Mouse (Mus musculus) left cerebral cortex, postnatal 4 days (tissue): Measurements from ENCODE around the gene Elp4. TPM values are rescaled to one million over a fixed set of nuclear protein-coding genes. Genes with fewer than 3 reads are reported as not detected.

ENCODE experiments used
- DNase-seq: peaks from one replicate; pipeline ENCODE4 v3.0.0-alpha.2; 2022
- intact Hi-C: fragments of 180-260 bp; cut with DNase I; formaldehyde crosslinking; loops from one replicate; pipeline ENCODE4 v1.15.1; 2025
- total RNA-seq, 2 experiments: library from RNA; stranded (reverse); gene quantifications; 2 replicates each; pipeline ENCODE4 v1.2.3; 2021

The Elp4 gene
- 10 to 100 TPM; 24.0 to 30.5 TPM for total RNA-seq

DNA sequence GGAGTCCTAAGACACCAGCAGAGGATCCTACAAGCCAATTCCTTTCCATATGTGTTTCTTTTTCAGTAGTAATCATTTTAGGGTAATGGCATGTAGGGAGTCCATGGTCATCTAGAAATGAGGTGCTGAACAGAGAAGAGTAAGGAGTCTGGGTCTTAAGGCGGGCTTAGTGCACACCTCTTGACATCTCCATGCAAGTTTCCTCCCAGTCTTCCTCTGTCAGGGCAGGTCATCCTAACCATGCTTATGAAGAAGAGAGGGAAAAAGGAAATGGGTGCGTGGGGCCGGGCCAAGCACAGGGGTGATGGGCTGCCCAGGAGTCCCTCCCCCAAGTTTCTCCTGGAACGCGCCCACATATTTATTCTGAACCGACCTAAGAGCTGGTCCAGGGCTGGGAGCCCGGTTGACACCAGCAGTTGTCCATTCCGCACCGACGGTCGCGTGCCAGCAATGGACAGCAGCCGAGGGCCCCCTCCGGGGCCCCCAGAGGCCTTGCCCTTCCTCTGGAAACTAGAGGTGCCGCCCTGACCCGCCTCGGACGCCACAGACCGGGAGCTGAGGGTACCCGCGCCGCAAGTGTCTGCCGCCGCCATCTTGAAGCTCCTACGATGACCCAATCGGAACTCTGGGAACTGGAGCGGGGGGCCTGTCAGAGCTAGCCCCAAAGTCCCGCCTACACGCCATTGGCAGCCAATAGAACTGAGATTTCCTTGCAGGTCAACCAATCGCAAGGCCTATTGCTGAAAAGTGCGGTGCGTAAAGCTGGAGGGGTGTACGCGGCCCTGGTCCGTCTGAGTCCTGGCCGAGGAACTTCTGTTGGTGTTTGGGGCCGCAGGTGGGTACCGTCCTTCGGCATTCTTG, at the start of gene Elp4, which contains the start of gene Immp1l:
Gene Elp4, minus strand, starts transcription at position 669 of the 861 bp plus-strand sequence.
Gene Immp1l, plus strand, starts transcription at position 743 of the 861 bp plus-strand sequence.
- intact Hi-C loops: loop anchor here (10.0 kb wide), 1 partner anchor 229 kb away; no protein-coding TSS in a partner anchor

DNA sequence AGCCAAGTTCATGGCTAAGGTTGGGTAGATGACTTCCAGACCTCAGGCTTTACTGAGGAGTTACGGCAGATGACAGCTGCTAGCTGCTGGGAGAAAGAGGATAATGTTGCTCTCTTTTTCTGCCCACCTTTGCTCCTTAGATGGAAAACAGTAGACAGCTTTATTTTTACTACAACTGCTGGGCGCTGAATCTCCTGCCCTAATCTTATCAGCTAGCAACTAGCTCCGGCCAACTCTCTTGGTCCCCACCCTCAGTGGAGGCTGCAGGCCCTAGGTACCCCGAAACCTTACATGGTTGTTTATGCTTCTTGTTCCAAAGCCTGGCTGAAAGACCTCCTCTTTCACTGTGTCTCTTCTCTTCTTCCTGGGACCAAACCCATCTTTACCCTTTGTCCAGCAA, 49.5 kb upstream of the Elp4 start:
- intact Hi-C loops: no loop called here
- no peak for DNase-seq

More for the DNA sequence above, at the start of gene Elp4, which contains the start of gene Immp1l:
- peak; percentile 98 for DNase-seq

DNA sequence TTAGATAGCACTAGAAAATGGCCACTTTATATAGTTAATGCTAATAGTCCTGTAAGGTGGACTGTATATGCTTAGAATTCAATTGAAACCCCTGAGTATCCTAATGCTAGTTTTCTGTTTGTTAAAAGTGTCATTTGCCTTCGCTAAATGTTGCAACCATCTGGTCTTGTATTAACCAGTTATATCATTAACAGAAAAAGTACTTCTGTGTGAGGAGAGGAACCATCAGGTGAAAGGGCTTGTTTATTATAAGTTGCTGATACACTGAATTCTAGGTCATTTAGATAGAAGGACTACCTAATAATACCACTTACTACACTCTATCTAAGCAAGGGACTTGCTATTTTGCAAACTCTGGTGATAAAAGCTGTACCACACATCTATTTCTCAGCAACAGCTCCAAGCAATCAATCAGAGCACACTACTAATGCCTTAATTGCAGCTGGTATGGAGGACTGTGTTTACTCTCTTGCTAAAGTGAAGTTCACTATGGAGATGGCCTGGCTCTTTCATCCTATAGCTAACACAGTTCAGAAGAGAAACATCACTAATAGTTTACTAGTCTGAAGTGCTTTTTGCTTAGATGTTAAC, 47.1 kb upstream of the Elp4 start:
- intact Hi-C loops: no loop called here
- DNase-seq: no peak

DNA sequence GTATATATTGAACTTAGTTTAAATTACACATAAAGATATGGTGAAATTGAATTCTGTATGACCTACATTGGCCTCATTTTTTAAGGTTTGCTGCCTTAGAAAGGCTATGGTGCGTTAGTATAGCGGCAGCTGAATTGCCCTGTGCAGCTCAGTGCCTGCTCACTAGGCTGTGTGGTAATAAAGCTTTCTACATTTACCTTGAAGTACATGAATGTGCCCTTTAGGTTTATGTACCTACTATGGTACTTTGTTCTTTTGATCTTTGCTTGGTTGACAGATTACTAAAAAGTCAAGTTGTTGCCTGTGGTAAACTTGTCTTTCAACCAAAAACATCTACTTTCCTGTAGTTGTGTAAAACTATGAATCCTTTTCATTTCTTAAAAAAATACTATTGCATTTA, 45.8 kb upstream of the Elp4 start:
- no peak for DNase-seq
- intact Hi-C loops: no loop called here

DNA sequence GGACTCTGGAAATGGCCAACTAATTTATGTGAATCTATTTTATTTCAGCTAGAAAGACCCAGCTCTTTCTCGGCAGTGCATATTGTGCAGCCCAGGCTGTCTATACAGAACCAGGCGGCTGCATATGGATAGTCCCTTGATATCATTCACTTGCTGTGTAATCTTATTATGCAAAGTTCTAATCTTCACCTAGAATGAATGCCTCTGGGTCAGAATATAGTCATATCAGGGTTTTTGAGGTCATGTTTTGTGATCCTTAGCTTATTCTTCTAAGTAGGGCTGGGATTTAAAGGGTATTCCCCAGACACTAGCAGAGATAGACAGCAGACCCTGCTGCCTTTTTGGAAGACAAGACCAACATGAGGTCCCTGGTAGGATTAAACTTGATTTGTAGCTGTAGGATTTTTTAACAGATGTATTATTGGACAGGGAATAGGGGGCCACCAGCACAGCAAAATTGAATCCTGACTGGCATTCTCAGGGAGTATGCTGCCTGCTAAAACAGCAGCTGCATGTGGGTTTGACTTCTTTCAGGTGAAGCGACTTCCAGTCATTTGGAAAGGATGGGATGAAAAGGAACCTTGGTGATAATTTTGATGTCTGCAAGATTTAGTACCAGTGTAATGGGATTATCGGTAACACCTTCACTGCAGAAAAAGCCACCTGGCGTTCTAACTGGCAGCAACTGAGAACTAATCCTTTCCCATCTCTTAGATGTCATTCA, 13.4 kb upstream of the Elp4 start:
- intact Hi-C loops: no loop called here
- no peak for DNase-seq

DNA sequence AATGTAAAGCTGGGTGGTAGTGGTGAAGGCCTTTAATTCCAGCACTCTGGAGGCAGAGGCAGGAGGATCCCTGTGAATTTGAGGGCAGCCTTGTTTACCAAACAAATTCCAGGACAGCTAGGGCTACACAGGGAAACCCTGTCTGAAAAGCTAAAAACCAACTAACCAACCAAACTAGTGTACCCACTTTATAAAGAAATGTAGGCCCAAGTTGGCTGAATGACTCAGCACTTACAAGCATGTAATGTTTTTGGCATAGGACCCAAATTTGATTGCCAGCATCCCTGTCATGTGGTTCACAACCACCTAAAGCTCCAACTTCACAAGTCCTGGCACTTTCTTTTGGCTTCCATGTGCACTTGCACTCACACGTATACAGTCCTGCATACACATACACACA, 12.3 kb upstream of the Elp4 start:
- intact Hi-C loops: no loop called here
- DNase-seq: no peak

DNA sequence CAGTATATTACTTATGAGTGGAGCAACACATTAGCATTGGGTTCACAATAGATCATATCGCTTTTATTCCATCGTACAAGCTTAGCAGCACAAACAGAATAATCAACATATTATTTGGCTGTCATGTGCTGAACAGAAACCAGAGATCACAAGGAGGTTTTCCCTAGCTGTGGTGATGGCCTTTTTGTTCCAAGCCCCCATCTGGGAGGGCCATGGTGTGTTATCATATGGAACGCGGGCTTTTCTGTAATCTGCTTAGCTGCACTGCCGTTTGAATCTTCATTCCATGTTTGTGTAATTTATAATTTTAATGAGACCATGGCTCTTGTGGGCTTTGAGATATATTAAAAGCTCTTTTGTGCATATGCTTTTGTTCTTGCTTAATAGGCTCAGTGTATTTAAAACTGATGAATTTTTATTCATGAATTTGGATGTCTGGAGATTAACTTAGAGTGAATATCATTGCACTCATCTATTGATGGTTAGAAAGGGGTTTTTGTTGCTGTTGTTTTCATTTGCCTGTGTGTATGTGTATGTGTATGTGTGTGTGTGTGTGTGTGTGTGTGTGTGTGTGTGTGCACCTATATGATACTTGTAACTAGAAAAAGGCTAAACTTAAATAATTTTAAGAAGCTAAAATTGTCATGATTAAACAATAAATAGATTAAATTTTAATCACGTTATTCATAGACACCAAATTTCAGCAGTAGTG, 9.4 kb upstream of the Elp4 start:
- intact Hi-C loops: no loop called here
- DNase-seq: peak; percentile 49

DNA sequence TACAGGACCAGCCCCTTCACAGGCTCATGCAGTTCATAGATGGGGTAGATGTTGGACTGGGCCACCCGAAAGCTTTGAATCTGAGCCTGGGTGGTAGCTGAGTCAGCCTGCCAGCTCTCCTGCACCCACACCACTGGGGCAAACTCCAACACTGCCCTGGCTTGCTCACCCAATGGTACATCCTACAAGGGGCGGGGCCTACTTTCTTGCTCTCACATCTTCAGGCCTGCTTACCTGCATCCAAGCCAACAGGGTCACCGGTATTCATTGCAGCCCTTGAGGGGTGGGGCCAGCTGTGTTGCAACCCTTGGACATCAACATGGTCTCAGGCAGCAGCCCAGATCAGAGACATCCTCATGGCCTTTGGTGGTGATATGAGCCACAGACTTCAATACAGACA, 6.2 kb upstream of the Elp4 start:
- no peak for DNase-seq
- intact Hi-C loops: no loop called here

DNA sequence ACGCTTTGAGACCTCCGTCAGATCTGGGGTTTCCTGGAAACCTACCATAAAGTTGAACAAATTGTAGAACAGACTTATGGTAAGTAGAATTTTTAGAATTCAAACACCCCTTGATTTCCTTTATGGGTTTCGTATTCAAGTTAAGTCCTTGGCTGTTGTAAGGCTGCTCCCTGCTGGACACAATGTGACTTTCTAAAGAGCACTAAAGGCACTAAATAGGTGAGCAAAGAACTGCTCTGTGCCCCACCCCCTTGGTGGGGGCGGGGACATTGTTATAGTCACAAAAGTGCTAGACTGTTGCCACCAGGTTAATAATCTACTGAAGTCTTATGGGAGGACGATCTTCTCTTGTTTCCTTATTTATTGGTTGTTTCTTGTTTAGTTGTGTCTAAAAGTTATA, 4.0 kb upstream of the Elp4 start:
- no peak for DNase-seq
- intact Hi-C loops: loop anchor here (10.0 kb wide), 1 partner anchor 234 kb away; no protein-coding TSS in a partner anchor

DNA sequence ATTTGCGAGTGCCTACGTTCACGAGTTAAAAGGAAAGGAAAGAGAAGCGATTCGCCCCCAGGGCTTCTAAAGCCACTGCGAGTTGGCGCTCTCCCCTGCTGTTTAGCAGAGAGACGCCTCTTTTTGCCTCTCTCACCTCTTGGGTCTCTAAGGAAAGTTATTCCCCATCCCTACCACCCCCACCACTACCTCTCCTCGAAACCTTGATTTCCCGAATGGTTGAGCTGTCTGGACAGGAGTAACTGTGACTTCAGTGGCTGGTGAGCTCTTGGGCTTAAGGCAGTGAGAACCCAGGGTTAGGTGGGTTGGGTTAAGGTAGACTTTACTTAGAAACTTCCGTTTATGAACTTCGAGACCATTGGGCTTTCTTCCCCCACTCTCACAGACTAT, 388 bp upstream of the Elp4 start:
- intact Hi-C loops: loop anchor here (10.0 kb wide), 1 partner anchor 230 kb away; no protein-coding TSS in a partner anchor
- no peak for DNase-seq

DNA sequence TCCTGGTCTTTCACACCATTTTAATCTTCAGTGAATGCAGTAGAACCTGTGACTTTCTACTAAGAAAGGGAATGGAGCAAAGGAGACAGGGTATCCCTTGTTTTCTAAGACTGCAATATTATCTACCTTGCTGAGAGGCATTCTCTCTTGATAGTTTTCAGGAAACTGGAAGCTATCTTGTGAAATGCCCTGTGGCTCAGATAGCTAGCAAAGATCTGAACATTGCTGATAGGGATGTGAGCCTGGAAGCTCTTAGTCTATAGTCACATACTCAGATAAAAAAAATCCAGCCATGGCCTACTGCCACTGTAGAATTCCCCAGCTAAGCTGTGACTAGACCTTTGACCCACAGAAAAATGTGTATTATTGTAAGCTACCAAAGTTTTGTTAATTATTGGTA, 13.5 kb downstream of the Elp4 start:
- intact Hi-C loops: no loop called here
- DNase-seq: no peak

DNA sequence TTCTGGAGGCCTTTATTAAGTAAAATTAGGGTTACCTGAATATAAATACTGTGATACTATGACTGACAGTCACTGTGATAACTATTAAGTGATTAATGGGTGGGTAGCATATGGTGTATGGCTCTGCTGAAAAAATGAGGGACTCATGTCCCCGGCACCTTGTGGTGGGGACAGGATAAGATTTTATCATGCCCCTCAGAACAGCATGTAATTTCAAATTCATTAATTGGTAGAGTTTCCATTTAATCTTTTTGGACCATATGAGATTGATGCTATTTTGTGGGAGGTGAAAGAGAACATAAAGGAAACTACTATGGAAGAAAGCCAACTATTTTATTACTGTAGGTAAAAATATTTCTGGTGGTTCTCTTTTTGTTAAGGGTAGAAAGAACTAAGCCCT, 31.0 kb downstream of the Elp4 start:
- DNase-seq: no peak
- intact Hi-C loops: no loop called here

DNA sequence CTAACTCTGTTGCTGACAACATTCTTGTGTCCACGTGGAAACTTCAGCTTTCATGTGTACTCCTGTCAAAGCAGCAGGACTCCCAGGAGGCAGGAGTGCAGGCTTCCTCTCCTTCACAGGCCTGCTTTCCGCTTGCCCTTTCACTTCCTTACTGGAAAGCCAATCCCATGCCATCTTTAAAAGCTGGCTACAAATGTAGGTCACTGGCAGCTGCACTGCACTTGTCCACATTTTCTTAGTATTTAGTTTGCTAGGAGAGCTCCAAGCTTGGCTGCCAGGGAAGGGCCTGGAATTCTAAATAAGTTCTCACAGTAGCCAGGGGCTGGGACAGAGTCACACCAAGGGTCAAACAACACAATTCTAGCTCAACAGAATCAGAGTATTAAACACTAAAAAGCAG, 49.6 kb downstream of the Elp4 start:
- DNase-seq: peak; percentile 26
- intact Hi-C loops: no loop called here

DNA sequence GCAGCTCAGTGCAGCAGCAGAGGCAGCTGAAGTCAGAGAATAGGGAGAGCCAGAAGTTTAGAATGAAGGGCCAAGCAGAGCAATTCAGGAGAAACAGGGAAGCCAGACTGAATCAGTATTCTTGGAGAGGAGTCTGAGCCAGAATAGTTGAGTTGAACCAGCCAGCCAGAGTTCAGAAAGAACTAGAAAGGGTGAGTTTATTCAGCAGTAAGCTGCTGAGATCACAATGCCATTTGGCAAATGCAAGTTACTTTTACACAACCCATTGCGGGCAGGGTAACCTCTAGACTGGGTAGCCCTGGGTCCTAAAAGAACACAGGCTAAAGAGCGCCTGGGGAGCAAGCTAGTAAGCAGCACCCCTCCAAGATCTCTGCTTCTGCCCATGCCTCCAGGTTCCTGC, 51.4 kb downstream of the Elp4 start:
- intact Hi-C loops: no loop called here

DNA sequence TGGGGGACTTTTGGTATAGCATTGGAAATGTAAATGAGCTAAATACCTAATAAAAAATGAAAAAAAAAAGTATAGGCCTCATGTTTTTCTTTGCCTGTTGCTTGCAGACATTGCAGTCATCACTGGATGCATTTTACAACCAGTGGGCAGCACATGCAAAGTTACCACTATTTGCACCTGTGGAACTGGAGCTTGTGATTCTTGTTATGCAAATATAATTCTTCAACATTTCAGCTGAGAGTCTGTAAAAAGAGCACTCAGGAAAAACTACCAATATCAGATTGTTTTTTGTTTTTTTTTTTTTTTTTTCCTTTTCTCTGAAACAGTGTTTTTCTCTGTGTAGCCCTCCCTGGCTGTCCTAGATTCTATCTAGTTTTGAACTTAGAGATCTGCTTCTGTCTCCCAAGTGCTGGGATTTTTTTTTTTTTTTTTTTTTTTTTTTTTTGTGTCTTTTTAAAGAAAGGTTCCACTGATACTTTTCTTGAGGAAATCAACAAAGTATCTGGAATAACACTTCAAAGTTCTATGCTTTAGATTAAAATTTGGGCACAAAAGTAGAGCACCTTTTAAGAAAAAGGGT, 52.6 kb downstream of the Elp4 start:
- intact Hi-C loops: no loop called here
- no peak for DNase-seq

More for the DNA sequence above, 51.4 kb downstream of the Elp4 start:
- no peak for DNase-seq

DNA sequence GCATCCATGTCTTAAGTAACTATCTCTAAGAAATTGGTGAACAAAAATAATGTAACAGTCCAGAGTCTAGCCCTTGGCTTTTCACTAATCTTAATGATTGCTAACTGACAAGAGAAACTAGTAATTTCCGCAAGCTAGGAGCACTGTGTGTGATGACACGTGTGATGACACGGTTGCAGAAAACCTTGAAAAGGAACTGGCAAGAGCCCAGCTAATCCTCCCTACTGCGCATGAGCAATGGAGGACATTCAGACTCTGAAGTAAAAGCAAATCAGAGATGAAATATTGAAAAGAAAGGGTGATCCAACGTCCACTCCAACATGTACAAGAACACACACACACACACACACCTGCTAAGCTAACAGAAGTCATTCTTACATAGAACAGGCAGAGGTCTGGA, 61.2 kb downstream of the Elp4 start:
- DNase-seq: no peak
- intact Hi-C loops: no loop called here

DNA sequence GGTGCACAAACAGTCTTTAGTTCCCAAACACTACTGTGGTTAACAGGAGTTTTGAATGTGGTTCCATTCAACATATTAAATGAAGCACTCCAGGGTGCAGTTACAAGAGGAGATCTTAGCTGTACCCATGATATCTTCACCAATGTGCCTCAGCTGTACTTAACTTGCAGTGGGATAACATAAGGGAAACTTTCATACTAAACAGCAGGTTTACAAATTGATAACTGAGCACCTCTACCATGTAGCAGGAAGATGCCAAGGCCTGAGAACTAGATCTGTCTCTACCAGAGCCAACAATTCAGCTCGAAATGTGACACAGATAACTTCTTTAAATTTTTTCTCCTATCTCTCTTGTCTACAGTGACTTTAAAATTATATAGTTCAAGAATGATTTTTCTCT, 86.4 kb downstream of the Elp4 start:
- DNase-seq: no peak
- intact Hi-C loops: no loop called here

DNA sequence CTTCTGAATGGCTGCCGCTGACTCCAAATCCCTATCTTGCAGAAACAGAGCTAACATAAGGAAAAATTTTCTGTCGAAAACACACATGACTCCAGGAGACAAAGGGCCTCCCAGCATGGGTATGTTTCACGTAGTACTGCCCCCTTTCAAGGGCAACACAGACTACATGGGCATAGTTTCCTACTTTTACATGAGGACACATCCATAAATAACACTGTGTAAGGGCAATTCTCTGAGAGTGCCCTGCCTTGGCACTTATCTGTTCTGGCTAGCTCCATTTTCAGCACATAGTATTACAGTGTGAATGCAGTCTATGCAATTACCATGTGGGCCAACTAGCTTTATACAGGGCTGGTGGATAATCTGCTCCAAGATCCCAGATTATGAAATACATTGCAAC, 89.2 kb downstream of the Elp4 start:
- intact Hi-C loops: no loop called here
- DNase-seq: no peak

DNA sequence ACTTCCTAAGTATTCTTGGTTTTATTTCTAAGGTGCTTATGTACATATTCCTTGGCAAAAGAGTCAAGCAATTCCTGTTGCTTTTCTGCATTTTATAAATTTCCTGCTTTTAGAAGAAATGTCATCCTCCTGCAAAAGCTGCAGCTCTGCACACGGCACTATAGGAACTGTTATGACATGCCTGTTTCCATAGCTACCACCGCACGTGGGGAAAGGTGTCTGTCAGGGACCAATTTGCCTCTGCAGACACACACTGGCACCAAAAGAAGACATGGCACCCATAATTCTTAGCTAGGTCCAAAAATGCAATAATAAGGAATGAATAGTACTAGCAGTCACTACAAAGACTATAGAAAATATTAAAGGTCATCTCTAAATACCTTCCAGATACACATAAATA, 91.3 kb downstream of the Elp4 start:
- DNase-seq: no peak
- intact Hi-C loops: no loop called here

DNA sequence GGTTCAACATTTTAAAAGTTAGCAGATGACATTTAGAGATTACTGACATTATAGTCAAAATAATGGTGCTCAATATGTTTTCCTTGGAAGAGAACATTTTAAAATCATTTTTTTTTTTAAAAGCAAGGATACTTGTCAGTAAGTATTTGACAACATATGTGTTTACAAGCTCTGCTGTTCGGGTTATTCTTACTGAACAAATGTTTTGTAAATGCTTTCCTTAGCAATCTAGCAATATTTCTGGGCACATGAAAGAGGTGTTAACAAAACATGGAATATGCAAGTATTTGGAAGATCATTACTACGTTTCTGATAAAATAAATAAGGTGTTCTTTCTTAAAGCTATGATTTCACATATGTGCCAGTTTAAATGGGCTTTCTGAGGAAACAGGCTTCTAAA, 94.1 kb downstream of the Elp4 start:
- intact Hi-C loops: no loop called here
- DNase-seq: no peak
